Mouse (Mus musculus) brain, embryonic 14.5 days (tissue): ENCODE data around the gene Ermn.

Source experiments
- CTCF ChIP-seq: fragments of 200-500 bp; IDR thresholded peaks from 2 replicates; pipeline ENCODE4 v1.5.1; 2012; ENCODE audit warnings: inconsistent platforms, mild to moderate bottlenecking, moderate library complexity, borderline replicate concordance; ENCODE audit not compliant: insufficient read depth, insufficient read length; ENCODE audit errors: extremely low read depth
- POLR2A ChIP-seq: fragments of 200-500 bp; IDR thresholded peaks from 2 replicates; pipeline ENCODE4 v1.6.1; 2012; ENCODE audit warnings: mild to moderate bottlenecking, inconsistent platforms, borderline replicate concordance; ENCODE audit not compliant: poor library complexity, insufficient read depth, insufficient read length, severe bottlenecking; ENCODE audit errors: extremely low read depth

DNA sequence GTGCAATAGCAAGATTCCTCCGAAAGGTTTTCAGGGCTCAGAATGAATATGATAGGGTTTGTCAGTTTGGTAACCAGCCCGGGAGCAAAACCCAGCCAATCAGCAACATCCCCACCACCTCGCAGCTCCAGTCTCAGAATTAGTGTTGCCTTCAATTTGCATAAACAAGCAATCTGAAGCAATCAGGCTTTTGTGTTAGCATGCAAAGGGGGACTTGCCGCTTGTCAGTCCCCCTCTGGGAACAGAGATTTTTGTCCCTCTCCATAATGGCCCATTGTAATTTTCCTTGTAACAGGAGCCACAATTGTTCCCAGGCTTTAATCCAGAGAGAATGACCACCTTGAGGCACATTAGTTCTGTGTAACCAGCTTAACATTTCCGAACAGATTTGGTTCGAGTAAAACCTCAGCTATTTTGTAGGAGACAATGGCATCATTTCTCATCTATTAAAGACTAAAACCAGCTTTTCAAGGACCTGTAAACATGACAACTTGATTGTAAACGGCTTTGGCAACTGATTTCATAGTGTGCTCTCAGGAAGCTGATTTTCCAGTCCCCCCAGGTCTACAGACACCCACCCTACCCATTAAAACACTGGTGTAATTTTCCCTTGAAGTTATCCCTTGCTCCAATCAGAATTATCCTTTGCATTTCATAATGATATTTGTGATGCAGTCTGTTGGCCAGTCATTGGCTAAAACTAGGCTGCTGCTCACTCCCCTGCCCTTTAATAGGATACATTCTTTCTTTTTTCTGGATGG, at the start of gene Ermn:
- TF ChIP-seq POLR2A (no peak), CTCF (no peak)
